Mouse (Mus musculus) midbrain, embryonic 16.5 days (tissue): ENCODE measurements around the gene Bzw2. TPM values are rescaled to one million over a fixed set of nuclear protein-coding genes. Genes with fewer than 3 reads are reported as not detected.

ENCODE experiments used
- ATAC-seq: fragments of 200-750 bp; cut with Nextera tagmentation; 2 replicates; pipeline ENCODE4 v1.8.0; 2017; ENCODE audit warnings: moderate TSS enrichment
- H3K27ac ChIP-seq: fragments of 300-500 bp; sonication (generic); 2 replicates; pipeline ENCODE4 v1.5.1; 2014; ENCODE audit warnings: mild to moderate bottlenecking, low read length, mixed read lengths
- H3K27me3 ChIP-seq: fragments of 300-500 bp; sonication (generic); 2 replicates; pipeline ENCODE4 v1.6.1; 2014; ENCODE audit warnings: low read depth, low read length, mixed read lengths; ENCODE audit not compliant: control insufficient read depth, insufficient read depth
- H3K36me3 ChIP-seq: fragments of 300-500 bp; sonication (generic); 2 replicates; pipeline ENCODE4 v1.6.1; 2014; ENCODE audit warnings: mild to moderate bottlenecking, low read length, moderate library complexity, mixed read lengths; ENCODE audit not compliant: control insufficient read depth, insufficient read depth
- H3K4me1 ChIP-seq: fragments of 300-500 bp; sonication (generic); 2 replicates; pipeline ENCODE4 v1.6.1; 2014; ENCODE audit warnings: mild to moderate bottlenecking, low read length, mixed read lengths; ENCODE audit not compliant: control insufficient read depth, insufficient read depth
- H3K4me2 ChIP-seq: fragments of 300-500 bp; sonication (generic); 2 replicates; pipeline ENCODE4 v1.6.1; 2014; ENCODE audit warnings: mild to moderate bottlenecking, low read length, mixed read lengths
- H3K4me3 ChIP-seq: fragments of 300-500 bp; sonication (generic); 2 replicates; pipeline ENCODE4 v1.5.1; 2014; ENCODE audit warnings: low read depth, mild to moderate bottlenecking, low read length, moderate library complexity, mixed read lengths
- H3K9ac ChIP-seq: fragments of 300-500 bp; sonication (generic); 2 replicates; pipeline ENCODE4 v1.6.1; 2014; ENCODE audit warnings: low read depth, low read length, mixed read lengths
- H3K9me3 ChIP-seq: fragments of 300-500 bp; sonication (generic); replicated peaks from 2 replicates; pipeline ENCODE4 v1.6.1; 2014; ENCODE audit warnings: mild to moderate bottlenecking, low read length, mixed read lengths; ENCODE audit not compliant: control insufficient read depth, poor library complexity, severe bottlenecking
- WGBS: fragments of 180-500 bp; shearing (Covaris S2); extraction: QIAGEN DNeasy Blood & Tissue Kit; methylation state at CpG from one replicate; pipeline ENCODE4 v1.1.7; 2014; 5-methylcytosine and 5-hydroxymethylcytosine counted together
- polyA plus RNA-seq: library from polyadenylated mRNA; unstranded; fragments of >200 nt; fragmentation: Nextera tagmentation; extraction: Ambion mirVana; gene quantifications from 2 replicates; pipeline ENCODE4 v1.2.1, GENCODE M21; 2015

Bzw2 gene
- polyA plus RNA-seq, 1 experiment from 2014 or later = 402 TPM

DNA sequence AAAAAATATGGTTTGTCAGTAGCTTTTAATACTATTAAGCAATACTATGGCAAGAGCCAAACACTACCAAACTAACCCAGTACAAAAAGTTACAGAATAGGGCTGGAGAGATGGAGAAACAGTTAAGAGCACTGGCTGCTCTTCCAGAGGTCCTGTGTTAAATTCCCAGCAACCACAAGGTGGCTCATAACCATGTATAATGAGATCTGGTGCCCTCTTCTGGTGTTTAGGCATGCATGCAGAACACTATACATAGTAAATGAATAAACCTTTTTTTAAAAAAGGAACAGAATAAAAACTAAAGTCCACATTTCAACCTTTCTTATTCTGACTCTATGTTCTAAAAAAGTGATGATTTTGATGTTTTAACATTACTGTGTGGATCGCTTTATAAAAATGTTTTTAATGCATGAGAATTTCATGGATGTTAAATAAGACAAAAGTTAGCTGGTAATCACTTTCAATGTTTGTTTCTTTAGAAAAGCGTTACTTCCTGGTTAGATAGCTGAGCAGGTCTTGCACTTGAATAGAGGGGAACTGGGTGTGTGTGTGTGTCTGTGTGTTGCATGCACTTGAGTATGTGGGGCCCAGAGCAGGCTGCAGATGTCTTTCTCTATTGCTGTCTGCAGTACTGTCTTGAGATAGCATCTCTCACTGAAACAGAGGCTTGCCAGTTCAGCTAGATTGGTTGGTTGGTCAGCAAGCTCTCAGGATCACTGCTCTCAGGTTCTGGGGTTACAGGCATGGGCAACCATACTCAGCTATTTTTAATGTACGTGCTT lies 11.5 kb downstream of the Bzw2 start:
- Histone ChIP-seq H3K27me3 (no peaks in the 10 kb centered on the region), H3K4me1 (0 out of 2 replicates have a peak, but pooled peaks cover 2% of the 10 kb centered on the region), H3K27ac (no peak overlapping the region), H3K9ac (no peak overlapping the region), H3K4me3 (no peak overlapping the region), H3K36me3 (no peaks in the 10 kb centered on the region), H3K4me2 (no peak overlapping the region), H3K9me3 (no peaks in the 10 kb centered on the region)
- ATAC-seq = no peak
- whole genome bisulfite sequencing = 98% methylated on average over 3 of the region's 3 CpGs

- Histone ChIP-seq H3K36me3 (no peaks in the 10 kb centered on the region), H3K4me3 (no peak overlapping the region), H3K9me3 (no peaks in the 10 kb centered on the region), H3K9ac (no peak overlapping the region), H3K4me2 (no peak overlapping the region), H3K27ac (no peak overlapping the region), H3K4me1 (no peaks in the 10 kb centered on the region), H3K27me3 (no peaks in the 10 kb centered on the region)
- ATAC-seq = no peak
- 94% methylated on average over 6 of the region's 6 CpGs for WGBS
Observed at GRCm38 (mm10) chr12:36140401-36140800, 17.5 kb downstream of the Bzw2 start.

DNA sequence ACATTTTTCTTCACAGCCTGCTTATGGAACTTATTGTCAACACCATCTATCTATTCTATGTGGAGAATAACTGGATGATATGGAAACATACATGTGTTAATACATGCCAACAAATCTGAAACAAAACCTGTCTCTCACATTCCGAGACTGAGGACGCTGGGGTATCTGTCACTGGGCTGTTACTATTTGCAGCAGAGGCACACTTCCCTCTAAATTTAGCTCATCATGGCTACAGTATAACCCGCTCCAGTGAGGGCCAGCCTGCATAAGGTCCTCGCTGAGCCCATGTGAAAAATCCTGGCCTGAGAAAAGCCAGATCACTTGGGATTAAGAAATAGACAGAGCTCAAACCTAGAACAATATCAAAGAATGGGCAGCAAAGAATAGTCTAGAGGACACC lies 20.7 kb downstream of the Bzw2 start:
- H3K4me2 ChIP-seq = no peak overlapping the region
- peaks cover 12% of the 10 kb centered on the region for H3K36me3 ChIP-seq
- H3K4me3 ChIP-seq = no peak overlapping the region
- no peak for ATAC-seq
- no peaks in the 10 kb centered on the region for H3K9me3 ChIP-seq
- no peaks in the 10 kb centered on the region for H3K27me3 ChIP-seq
- no peak overlapping the region for H3K27ac ChIP-seq
- 92% methylated on average over 4 of the region's 4 CpGs for WGBS
- no peak overlapping the region for H3K9ac ChIP-seq
- no peaks in the 10 kb centered on the region for H3K4me1 ChIP-seq

- H3K4me1 ChIP-seq = no peaks in the 10 kb centered on the region
- H3K27ac ChIP-seq = no peak overlapping the region
- no peak for ATAC-seq
- no peak overlapping the region for H3K4me3 ChIP-seq
- H3K9ac ChIP-seq = no peak overlapping the region
- peaks cover 16% of the 10 kb centered on the region for H3K36me3 ChIP-seq
- no peaks in the 10 kb centered on the region for H3K9me3 ChIP-seq
- H3K27me3 ChIP-seq = no peaks in the 10 kb centered on the region
- H3K4me2 ChIP-seq = no peak overlapping the region
- 97% methylated on average over 8 of the region's 8 CpGs for WGBS
Observed at GRCm38 (mm10) chr12:36136285-36136684, 21.6 kb downstream of the Bzw2 start.

DNA sequence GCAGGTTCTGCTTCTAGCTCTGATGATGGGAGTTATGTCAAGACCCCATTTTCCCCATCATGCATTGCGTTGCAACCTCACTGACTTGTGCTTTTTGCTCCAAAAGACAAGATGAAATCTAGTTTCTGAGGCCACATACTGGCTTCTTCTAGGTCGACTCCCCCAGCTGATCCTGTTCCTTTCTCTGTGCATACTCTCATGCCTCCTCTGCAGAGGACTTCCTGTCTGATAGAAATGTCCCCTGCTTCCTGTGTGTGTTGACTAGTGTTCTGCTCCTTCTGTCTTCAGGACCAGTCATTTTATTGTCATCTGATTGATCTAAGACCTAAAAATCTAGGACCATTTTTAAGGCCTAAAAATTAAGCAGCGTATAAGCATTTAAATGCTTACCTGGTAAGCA lies 22.5 kb downstream of the Bzw2 start:
- ATAC-seq = no peak
- peaks cover 16% of the 10 kb centered on the region for H3K36me3 ChIP-seq
- H3K4me1 ChIP-seq = no peaks in the 10 kb centered on the region
- no peak overlapping the region for H3K27ac ChIP-seq
- H3K9ac ChIP-seq = no peak overlapping the region
- no peak overlapping the region for H3K4me3 ChIP-seq
- WGBS = 95% methylated on average over 3 of the region's 3 CpGs
- no peaks in the 10 kb centered on the region for H3K27me3 ChIP-seq
- no peak overlapping the region for H3K4me2 ChIP-seq
- no peaks in the 10 kb centered on the region for H3K9me3 ChIP-seq

DNA sequence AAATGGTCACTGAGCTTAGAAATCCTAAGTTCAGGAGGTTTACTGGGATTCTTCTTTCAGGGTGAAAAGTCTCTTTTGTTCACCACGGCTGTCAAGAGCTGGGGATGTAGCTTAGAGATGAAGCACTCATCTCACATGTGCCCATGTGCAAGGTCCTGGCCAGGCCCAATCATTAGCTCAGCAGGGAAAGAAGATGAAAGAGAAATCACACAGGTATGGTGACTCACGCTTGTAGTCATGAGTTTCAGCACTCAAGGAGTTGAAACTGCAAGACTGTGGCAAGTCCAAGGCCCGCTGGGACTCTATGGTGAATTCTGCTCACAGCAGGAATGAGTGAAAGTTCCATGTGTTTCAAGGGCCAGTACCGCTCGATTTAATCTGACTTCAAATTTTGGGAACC lies 23.8 kb downstream of the Bzw2 start:
- Histone ChIP-seq H3K4me1 (no peaks in the 10 kb centered on the region), H3K4me2 (no peak overlapping the region), H3K9me3 (no peaks in the 10 kb centered on the region), H3K36me3 (peaks cover 23% of the 10 kb centered on the region), H3K27ac (no peak overlapping the region), H3K9ac (no peak overlapping the region), H3K27me3 (no peaks in the 10 kb centered on the region), H3K4me3 (no peak overlapping the region)
- no peak for ATAC-seq
- WGBS = 92% methylated on average over 5 of the region's 5 CpGs

- Histone ChIP-seq H3K9me3 (no peaks in the 10 kb centered on the region), H3K4me1 (no peaks in the 10 kb centered on the region), H3K9ac (no peak overlapping the region), H3K36me3 (peaks cover 25% of the 10 kb centered on the region), H3K4me3 (no peak overlapping the region), H3K4me2 (no peak overlapping the region), H3K27me3 (no peaks in the 10 kb centered on the region), H3K27ac (no peak overlapping the region)
- ATAC-seq = no peak
- WGBS = 96% methylated on average over 5 of the region's 5 CpGs
Observed at GRCm38 (mm10) chr12:36133547-36133946, 24.3 kb downstream of the Bzw2 start.

GRCm38 (mm10) chr12:36132668-36133067 lies 25.2 kb downstream of the Bzw2 start:
- Histone ChIP-seq H3K4me3 (no peak overlapping the region), H3K27me3 (no peaks in the 10 kb centered on the region), H3K9ac (no peak overlapping the region), H3K4me1 (no peaks in the 10 kb centered on the region), H3K4me2 (no peak overlapping the region), H3K9me3 (no peaks in the 10 kb centered on the region), H3K36me3 (peaks cover 25% of the 10 kb centered on the region), H3K27ac (no peak overlapping the region)
- no peak for ATAC-seq
- WGBS = 89% methylated on average over 3 of the region's 3 CpGs

- Histone ChIP-seq H3K36me3 (peaks cover 25% of the 10 kb centered on the region), H3K9me3 (no peaks in the 10 kb centered on the region), H3K4me2 (no peak overlapping the region), H3K4me1 (no peaks in the 10 kb centered on the region), H3K27ac (no peak overlapping the region), H3K9ac (no peak overlapping the region), H3K27me3 (no peaks in the 10 kb centered on the region), H3K4me3 (no peak overlapping the region)
- ATAC-seq = no peak
- WGBS = 92% methylated on average over 2 of the region's 2 CpGs
Observed at GRCm38 (mm10) chr12:36132254-36132653, 25.6 kb downstream of the Bzw2 start.
